Mouse (Mus musculus): Measurements from ENCODE around the gene Ddb1.

DNA sequence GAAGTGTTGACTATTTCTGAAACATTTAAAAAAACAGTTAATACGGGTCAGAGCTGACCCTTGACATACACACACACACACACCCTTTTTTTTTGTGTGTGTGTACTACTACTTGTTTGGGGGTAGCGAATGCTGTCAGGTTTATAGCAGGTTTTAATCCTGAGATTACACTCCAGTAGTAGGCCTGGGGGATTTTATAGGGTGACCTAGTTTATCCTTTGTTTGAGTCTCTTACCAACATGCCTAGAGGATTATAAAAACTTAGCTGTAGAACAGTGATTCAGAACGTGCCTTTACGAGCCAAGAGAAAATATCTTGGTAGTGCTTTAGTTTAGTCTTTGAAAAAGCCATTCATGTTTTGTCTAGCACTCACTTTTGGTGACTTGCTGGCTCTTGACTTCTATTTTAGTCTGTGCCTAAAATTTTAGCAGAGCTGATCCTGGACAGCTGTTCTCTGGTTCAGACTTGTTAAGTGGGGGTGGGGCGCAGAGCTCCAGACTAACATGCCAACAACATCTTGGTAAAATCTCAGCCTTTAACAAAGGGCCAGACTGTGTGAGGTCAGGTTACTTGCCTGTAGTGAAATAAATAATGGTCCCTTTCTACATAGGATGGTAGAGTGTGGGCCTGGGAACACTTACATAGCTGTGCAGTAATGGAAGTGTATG lies 3.6 kb downstream of the Ddb1 start:
- no peak for TF ChIP-seq POLR2A (IDR thresholded peaks at IDR 0.05; ENCODE audit: low read depth, low read length)
- TF ChIP-seq CTCF (conservative IDR thresholded peaks at IDR 0.05; ENCODE audit: insufficient read depth, insufficient read length, low read depth, low read length) = no peak
